Mouse (Mus musculus) neural tube, embryonic 11.5 days (tissue): ENCODE results near the gene Wdr34. TPM values are rescaled to one million over a fixed set of nuclear protein-coding genes. Genes with fewer than 3 reads are reported as not detected.

Experiments used
- ATAC-seq: fragments of 200-750 bp; cut with Nextera tagmentation; 2 replicates; pipeline ENCODE4 v1.8.0; 2017; ENCODE audit warnings: moderate number of reproducible peaks, mild to moderate bottlenecking, moderate TSS enrichment, moderate library complexity; ENCODE audit not compliant: insufficient read depth, low FRiP score, low TSS enrichment
- DNase-seq: peaks from one replicate; pipeline ENCODE4 v3.0.0-alpha.2; 2015; ENCODE audit warnings: low spot score
- H3K27ac ChIP-seq: fragments of 300-500 bp; sonication (generic); 2 replicates; pipeline ENCODE4 v1.5.1; 2014; ENCODE audit warnings: low read depth, mild to moderate bottlenecking, low read length
- H3K27me3 ChIP-seq: fragments of 300-500 bp; sonication (generic); 2 replicates; pipeline ENCODE4 v1.6.1; 2014; ENCODE audit warnings: mild to moderate bottlenecking, low read length, mixed read lengths; ENCODE audit not compliant: control insufficient read depth, insufficient read depth
- H3K36me3 ChIP-seq: fragments of 300-500 bp; sonication (generic); 2 replicates; pipeline ENCODE4 v1.6.1; 2014; ENCODE audit warnings: mild to moderate bottlenecking, low read length, moderate library complexity, mixed read lengths; ENCODE audit not compliant: control insufficient read depth, insufficient read depth
- H3K4me1 ChIP-seq: fragments of 300-500 bp; sonication (generic); 2 replicates; pipeline ENCODE4 v1.6.1; 2014; ENCODE audit warnings: low read length, mixed read lengths; ENCODE audit not compliant: control insufficient read depth, insufficient read depth
- H3K4me2 ChIP-seq: fragments of 300-500 bp; sonication (generic); 2 replicates; pipeline ENCODE4 v1.6.1; 2014; ENCODE audit warnings: low read depth, mild to moderate bottlenecking, moderate library complexity
- H3K4me3 ChIP-seq: fragments of 300-500 bp; sonication (generic); 2 replicates; pipeline ENCODE4 v1.5.1; 2014; ENCODE audit warnings: low read depth, low read length
- H3K9ac ChIP-seq: fragments of 300-500 bp; sonication (generic); 2 replicates; pipeline ENCODE4 v1.6.1; 2014; ENCODE audit warnings: mild to moderate bottlenecking, low read length
- H3K9me3 ChIP-seq: fragments of 300-500 bp; sonication (generic); 2 replicates; pipeline ENCODE4 v1.6.1; 2016; ENCODE audit warnings: low read length; ENCODE audit not compliant: control insufficient read depth
- WGBS: fragments of 180-500 bp; shearing (Covaris S2); extraction: QIAGEN DNeasy Blood & Tissue Kit; methylation state at CpG from one replicate; pipeline ENCODE4 v1.1.7; 2014; 5-methylcytosine and 5-hydroxymethylcytosine counted together
- polyA plus RNA-seq: library from polyadenylated mRNA; unstranded; fragments of >200 nt; fragmentation: Nextera tagmentation; extraction: Ambion mirVana; gene quantifications from 2 replicates; pipeline ENCODE4 v1.2.1, GENCODE M21; 2014

The Wdr34 gene
- polyA plus RNA-seq, result 29.3 and 30.6 TPM in 2 replicates

DNA sequence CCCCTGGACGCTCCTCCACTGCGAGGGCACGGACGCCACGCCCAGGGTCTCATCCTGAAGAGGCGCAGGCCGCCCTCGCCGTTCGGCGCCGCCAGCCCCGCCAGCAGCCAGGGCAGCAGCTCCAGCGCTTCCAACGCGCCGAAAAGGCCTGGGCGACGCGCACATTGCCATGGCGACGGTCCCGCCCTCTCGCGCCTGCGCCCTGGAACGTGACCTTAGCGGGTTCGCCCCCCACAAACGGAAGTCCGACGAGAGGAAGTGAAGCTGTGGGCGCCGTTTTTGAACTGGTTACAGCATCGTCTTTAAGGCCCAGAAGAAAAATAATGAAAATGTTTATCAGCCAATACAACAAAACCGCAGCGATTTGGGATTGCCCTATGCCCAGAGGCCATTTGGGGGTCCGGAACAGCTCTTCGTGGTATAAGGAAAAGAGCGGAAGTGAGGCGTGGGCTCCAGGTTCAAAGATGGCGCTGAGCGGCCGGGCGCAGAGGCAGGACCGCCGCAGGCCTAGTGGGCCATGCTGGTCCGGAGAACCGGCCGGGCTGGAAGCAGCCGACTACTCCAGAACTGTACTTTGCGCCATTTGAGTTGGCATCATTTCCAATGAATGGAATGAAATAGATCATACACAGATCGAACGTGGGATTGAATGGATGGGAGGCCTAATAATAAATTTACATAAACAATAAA, at the start of gene Wdr34:
Wdr34 (minus strand) TSS at position 183 of the 690 bp plus-strand sequence.
- peak within 1 kb of the TSS; percentile 53 for H3K4me2 ChIP-seq
- H3K27ac ChIP-seq, result peak within 1 kb of the TSS; percentile 72
- peak; percentile 98 for DNase-seq
- H3K4me1 ChIP-seq, result no peaks in the 10 kb centered on the region
- peak within 1 kb of the TSS; percentile 44 for H3K4me3 ChIP-seq
- WGBS, result 1% methylated on average over 54 of the region's 54 CpGs
- H3K9me3 ChIP-seq, result no peaks in the 10 kb centered on the region
- H3K9ac ChIP-seq, result peak within 1 kb of the TSS; percentile 52
- no peaks in the 10 kb centered on the region for H3K27me3 ChIP-seq
- peak; percentile 86 for ATAC-seq
- no peaks in the 10 kb centered on the region for H3K36me3 ChIP-seq

DNA sequence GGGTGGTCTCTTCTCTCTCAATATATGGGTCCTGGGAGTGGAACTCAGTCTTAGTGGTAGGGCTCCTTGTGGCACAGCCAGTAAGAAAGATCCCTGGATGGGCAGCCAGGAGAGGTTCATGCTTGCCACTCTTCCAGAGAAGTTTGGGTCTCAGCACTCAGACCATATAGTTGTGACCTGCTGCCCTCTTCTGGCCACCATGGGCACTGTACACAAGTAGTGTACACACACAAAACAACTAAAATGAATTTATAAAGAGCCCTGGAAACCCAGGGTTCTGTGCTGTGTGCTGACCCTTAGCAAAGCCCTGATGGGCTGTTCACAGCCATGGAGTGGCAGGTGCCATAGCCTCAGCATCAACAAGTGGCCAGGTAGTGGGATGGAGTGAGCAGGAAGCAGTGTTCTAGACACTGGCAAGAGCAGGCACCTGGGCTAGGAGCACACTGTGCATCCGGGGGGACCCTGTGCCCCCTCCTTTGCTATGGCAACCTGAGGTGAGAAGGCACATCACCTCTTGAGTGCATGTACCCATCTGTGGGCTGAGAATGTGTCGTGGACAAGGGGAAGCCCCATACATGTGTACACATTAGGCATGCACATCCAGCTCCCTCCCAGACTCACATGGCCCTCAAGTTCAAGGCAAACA, 47.3 kb upstream of the Wdr34 start:
- no peak overlapping the region for H3K27ac ChIP-seq
- H3K4me2 ChIP-seq, result no peak overlapping the region
- 77% methylated on average over 2 of the region's 2 CpGs for WGBS
- DNase-seq, result peak; percentile 60
- H3K36me3 ChIP-seq, result 0 out of 2 replicates have a peak, but pooled peaks cover 2% of the 10 kb centered on the region
- H3K4me3 ChIP-seq, result no peak overlapping the region
- no peak overlapping the region for H3K9ac ChIP-seq
- no peaks in the 10 kb centered on the region for H3K27me3 ChIP-seq
- no peaks in the 10 kb centered on the region for H3K9me3 ChIP-seq
- peaks cover 4% of the 10 kb centered on the region for H3K4me1 ChIP-seq
- no peak for ATAC-seq

DNA sequence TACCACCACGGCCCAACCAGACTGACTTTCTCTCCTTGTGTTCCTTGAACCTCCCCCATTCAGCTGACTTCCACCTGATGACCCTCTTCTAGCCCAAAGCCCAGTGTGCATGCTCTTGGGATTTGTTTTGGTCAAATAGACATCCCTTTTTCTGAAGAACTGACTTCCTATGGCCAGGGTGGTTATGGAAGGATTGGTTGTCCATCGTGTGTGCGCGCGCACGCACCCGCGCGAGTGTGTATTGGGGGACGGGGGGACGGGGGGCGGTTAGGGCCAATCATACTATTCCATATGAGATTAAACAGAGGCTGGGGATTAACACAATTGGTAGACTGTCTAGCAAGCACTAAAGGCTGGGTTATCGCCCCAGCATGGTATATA, 45.5 kb upstream of the Wdr34 start:
- ATAC-seq (no peak; the same call in 1 of the 2 replicates), DNase-seq (no peak)
- no peaks in the 10 kb centered on the region for H3K27me3 ChIP-seq
- 0 out of 2 replicates have a peak, but pooled peaks cover 2% of the 10 kb centered on the region for H3K36me3 ChIP-seq
- no peaks in the 10 kb centered on the region for H3K9me3 ChIP-seq
- peak overlapping the region; percentile 73 for H3K4me2 ChIP-seq
- H3K4me3 ChIP-seq, result peak overlapping the region; percentile 55
- WGBS, result 4% methylated on average over 13 of the region's 13 CpGs
- peaks cover 4% of the 10 kb centered on the region for H3K4me1 ChIP-seq
- H3K9ac ChIP-seq, result peak overlapping the region; percentile 50
- no peak overlapping the region for H3K27ac ChIP-seq

DNA sequence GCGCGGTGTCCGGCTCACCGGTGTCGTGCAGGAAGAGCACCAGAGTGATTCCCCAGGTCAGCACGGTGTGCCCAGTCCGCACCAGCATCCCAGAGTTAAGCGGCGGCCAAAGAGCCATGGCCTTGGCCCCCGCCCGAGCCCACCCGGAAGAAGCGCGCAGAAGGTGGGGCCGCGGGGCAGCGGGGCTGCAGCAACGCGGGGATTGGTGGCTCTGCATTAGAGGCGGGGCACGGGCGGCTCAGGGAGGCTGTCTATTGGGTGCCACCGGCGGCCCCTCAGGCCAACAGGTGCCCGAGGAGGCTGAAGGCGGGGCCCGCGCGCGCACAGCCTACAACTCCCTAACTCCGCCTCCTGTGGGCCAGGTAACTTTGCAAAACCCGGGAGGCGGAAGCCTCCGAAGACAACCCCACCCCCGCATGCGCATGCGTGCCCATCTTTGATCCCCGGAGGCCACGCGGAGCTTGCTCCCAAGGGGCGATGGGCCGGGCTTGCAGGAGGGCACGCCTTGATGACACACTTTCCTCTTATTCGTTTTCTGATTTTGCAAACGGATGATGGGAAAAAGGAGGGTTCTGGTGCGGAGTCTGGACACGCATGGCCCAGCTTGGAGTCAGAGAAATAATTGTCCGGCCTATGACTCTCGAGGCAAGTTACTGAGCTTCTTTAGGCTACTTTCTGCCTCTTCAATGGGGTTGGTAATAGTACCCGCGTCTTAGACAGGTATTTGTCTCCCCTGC, 45.0 kb upstream of the Wdr34 start, which contains the start of gene Zdhhc12:
Zdhhc12 (minus strand) TSS at position 178 of the 737 bp plus-strand sequence.
- Histone ChIP-seq H3K4me2 (peak within 1 kb of the TSS; percentile 73), H3K9me3 (no peaks in the 10 kb centered on the region), H3K36me3 (0 out of 2 replicates have a peak, but pooled peaks cover 2% of the 10 kb centered on the region), H3K4me1 (peaks cover 4% of the 10 kb centered on the region), H3K27me3 (no peaks in the 10 kb centered on the region), H3K4me3 (peak within 1 kb of the TSS; percentile 55), H3K9ac (peak within 1 kb of the TSS; percentile 62), H3K27ac (peak within 1 kb of the TSS; percentile 50; the same call in 1 of the 2 replicates)
- ATAC-seq, result peak; percentile 95
- under 1% methylated on average over 51 of the region's 51 CpGs for WGBS
- peak; percentile 94 for DNase-seq

DNA sequence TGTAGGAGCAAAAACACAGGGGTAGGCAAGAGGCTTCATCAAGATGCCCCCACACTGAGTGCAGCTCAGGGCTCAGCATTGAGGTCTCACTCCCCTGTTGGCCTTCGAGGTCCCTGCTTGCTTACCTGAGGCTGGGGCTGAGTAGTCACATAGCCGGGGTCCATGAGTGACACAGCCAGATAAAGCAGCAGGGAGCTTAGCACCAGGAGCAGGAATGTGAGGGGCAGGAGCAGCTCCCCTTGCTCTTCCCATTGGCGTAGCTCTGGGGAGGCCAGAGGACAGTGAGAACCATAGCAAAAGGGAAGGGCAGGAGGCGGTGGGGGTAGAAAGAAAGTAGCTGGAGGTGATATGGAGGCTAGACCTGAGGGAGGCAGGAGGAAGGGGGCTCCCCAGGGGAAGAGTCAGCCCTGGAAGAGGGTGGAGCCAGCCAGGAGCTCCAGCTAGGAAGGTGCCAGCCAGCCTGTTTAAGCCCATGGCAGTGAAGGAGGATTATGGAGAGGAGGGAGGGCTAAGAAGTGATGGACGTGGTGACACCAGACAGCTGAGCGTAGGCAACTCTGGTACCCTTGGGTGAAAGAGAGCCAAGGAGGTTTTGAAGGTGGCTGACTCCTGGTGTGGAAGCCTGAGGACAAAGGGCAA, 43.7 kb upstream of the Wdr34 start:
- peak overlapping the region; percentile 73 for H3K4me2 ChIP-seq
- H3K27ac ChIP-seq, result no peak overlapping the region
- H3K4me3 ChIP-seq, result peak overlapping the region; percentile 55; the same call in 1 of the 2 replicates
- H3K4me1 ChIP-seq, result peaks cover 4% of the 10 kb centered on the region
- no peaks in the 10 kb centered on the region for H3K27me3 ChIP-seq
- 60% methylated on average over 6 of the region's 6 CpGs for WGBS
- 0 out of 2 replicates have a peak, but pooled peaks cover 2% of the 10 kb centered on the region for H3K36me3 ChIP-seq
- no peak for ATAC-seq
- no peak overlapping the region for H3K9ac ChIP-seq
- no peak for DNase-seq
- no peaks in the 10 kb centered on the region for H3K9me3 ChIP-seq

DNA sequence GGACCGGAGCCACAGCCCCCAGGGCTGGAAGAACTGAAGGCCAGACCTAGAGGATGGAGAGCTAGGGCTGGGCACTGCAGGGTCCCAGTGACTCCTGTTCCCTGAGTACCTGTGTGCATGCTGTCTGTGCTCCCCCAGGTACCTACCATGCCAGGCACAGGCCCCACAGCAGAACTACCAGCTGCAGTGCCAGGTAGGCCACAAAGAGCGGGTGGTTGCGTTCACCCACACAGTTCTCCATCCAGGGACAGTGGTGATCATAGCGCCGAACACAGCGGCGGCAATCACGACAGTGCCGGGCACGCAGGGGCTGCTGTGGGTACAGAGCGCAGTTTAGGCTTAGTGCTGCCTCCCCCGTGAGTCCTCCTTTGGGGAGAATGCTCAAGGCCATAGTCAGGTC, 42.8 kb upstream of the Wdr34 start:
- no peaks in the 10 kb centered on the region for H3K9me3 ChIP-seq
- peaks cover 4% of the 10 kb centered on the region for H3K4me1 ChIP-seq
- DNase-seq, result no peak
- H3K4me2 ChIP-seq, result no peak overlapping the region
- WGBS, result 96% methylated on average over 12 of the region's 12 CpGs
- ATAC-seq, result no peak
- no peak overlapping the region for H3K4me3 ChIP-seq
- 0 out of 2 replicates have a peak, but pooled peaks cover 2% of the 10 kb centered on the region for H3K36me3 ChIP-seq
- no peak overlapping the region for H3K9ac ChIP-seq
- H3K27ac ChIP-seq, result no peak overlapping the region
- H3K27me3 ChIP-seq, result no peaks in the 10 kb centered on the region

DNA sequence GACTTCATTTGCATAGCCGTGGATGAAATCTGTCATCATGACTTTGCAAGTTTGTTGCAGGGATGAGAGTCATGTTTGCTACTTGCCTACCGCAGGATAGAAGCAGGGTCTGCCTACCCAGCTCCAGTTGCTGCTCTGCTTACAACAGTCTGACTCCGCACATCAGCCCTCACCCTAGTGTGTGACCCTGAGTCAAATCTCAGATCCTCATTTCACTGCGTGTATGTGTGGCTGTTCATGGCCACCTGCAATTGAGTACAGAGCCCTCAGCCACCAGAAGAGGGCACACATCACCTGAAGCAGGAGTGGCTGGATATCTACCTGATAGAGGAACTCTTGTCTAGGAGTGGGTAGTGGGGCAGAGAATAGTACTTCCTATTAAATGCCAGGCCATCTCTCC, 38.6 kb upstream of the Wdr34 start:
- WGBS, result 91% methylated on average over 4 of the region's 4 CpGs
- DNase-seq (no peak), ATAC-seq (no peak)
- Histone ChIP-seq H3K4me3 (no peak overlapping the region), H3K4me1 (no peaks in the 10 kb centered on the region), H3K36me3 (0 out of 2 replicates have a peak, but pooled peaks cover 2% of the 10 kb centered on the region), H3K9ac (no peak overlapping the region), H3K27me3 (no peaks in the 10 kb centered on the region), H3K4me2 (no peak overlapping the region), H3K9me3 (no peaks in the 10 kb centered on the region), H3K27ac (no peak overlapping the region)

DNA sequence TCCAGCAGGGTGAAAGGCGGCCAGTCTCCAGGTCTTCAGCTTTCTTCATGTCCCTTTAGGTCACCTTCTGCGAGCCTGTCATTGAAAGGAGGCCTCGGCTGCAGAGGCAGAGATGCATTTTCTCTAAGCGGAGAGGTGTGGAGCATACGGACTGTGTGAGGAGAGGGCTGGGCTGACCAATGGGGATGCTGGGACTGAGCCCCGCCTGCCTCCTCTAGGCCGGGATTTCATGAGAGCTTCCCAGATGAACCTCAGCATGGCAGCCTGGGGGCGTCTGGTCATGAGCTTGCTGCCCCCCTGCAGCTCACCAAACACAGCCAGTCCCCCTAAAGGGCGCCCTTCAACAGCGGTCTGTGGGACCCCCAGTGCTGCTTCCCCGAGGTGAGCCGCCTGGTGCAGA, 36.0 kb upstream of the Wdr34 start:
- no peak for DNase-seq
- peak overlapping the region; percentile 31 for H3K9ac ChIP-seq
- no peaks in the 10 kb centered on the region for H3K9me3 ChIP-seq
- peak overlapping the region; percentile 31 for H3K4me2 ChIP-seq
- no peaks in the 10 kb centered on the region for H3K4me1 ChIP-seq
- no peak overlapping the region for H3K27ac ChIP-seq
- 10% methylated on average over 12 of the region's 12 CpGs for WGBS
- no peaks in the 10 kb centered on the region for H3K27me3 ChIP-seq
- H3K36me3 ChIP-seq, result no peaks in the 10 kb centered on the region
- H3K4me3 ChIP-seq, result no peak overlapping the region
- ATAC-seq, result no peak
